Mouse (Mus musculus): ENCODE data around the gene Rnaseh2c.

- TF ChIP-seq CTCF (IDR thresholded peaks at IDR 0.05; ENCODE audit: low read depth) (no peak), EP300 (IDR thresholded peaks at IDR 0.05; ENCODE audit: low read depth) (peak; percentile 9; the same call in 1 of the 2 replicates)
Measured at GRCm38 (mm10) chr19:5572331-5573125, 29.1 kb upstream of the Rnaseh2c start.
